Mouse (Mus musculus) intestine, embryonic 15.5 days (tissue): ENCODE measurements around the gene Slc30a5. TPM values are rescaled to one million over a fixed set of nuclear protein-coding genes. Genes with fewer than 3 reads are reported as not detected.

Experiments used
- polyA plus RNA-seq: library from polyadenylated mRNA; unstranded; fragments of >200 nt; fragmentation: Nextera tagmentation; extraction: Ambion mirVana; gene quantifications from 2 replicates; pipeline ENCODE4 v1.2.1, GENCODE M21; 2015

The Slc30a5 gene
- polyA plus RNA-seq, 1 experiment from 2014 or later = 68.7 TPM

Other genes starting within 250 kb of the Slc30a5 start
- 27.3 and 27.4 TPM in 2 replicates for gene Marveld2, start 216.5 kb downstream of the Slc30a5 start, polyA plus RNA-seq
- gene Ak6, start 182.4 kb downstream of the Slc30a5 start, polyA plus RNA-seq = 258 and 271 TPM in 2 replicates
- gene Rad17, start 182.4 kb downstream of the Slc30a5 start, polyA plus RNA-seq = 17.1 and 19.3 TPM in 2 replicates
- gene Taf9, start 181.8 kb downstream of the Slc30a5 start, polyA plus RNA-seq = 5.7 and 9.1 TPM in 2 replicates
- 6.9 and 7.3 TPM in 2 replicates for gene Ccdc125, start 163.7 kb downstream of the Slc30a5 start, polyA plus RNA-seq
- gene Cdk7, start 102.5 kb downstream of the Slc30a5 start, polyA plus RNA-seq = 78.4 and 79.1 TPM in 2 replicates
- gene Mrps36, start 88.8 kb downstream of the Slc30a5 start, polyA plus RNA-seq = 253 and 271 TPM in 2 replicates
- gene Cenph, start 57.5 kb downstream of the Slc30a5 start, polyA plus RNA-seq = 30.8 and 31.4 TPM in 2 replicates
- 204 and 217 TPM in 2 replicates for gene Ccnb1, start 46.9 kb downstream of the Slc30a5 start, polyA plus RNA-seq